In genomic region chr11:22928586-22929169, GRCm38 (mm10) we compare ENCODE assay signal across 12 mouse cellular contexts. TPM values are rescaled to one million over a fixed set of nuclear protein-coding genes. Genes with fewer than 3 reads are reported as not detected.
A peak's percentile ranks its signal among the peaks of the same experiment; 100 is the strongest.
DNase-seq lines count a peak whose midpoint lies in the region; TF ChIP-seq lines count a peak whose summit lies in the region.
"Had no signal": no experiment of that assay in that cellular context is flagged by ENCODE, and none has a peak within 500 bp of the region (broad histone marks: within the 10 kb centered on the region; RNA-seq: fewer than 3 reads in every experiment).

No protein-coding gene starts in this region.

- H3K27me3 ChIP-seq in kidney, adult 2 months (replicated peaks; ENCODE audit: control insufficient read depth, insufficient read depth, low read length) = no peaks in the 10 kb centered on the region
- H3K27me3 ChIP-seq in megakaryocyte, embryonic 14.5 days (replicated peaks) = no peaks in the 10 kb centered on the region
- H3K27me3 ChIP-seq: liver, embryonic 13.5 days; midbrain, embryonic 15.5 days had no signal

- no peak for TF ChIP-seq CTCF in kidney, adult 2 months (conservative IDR thresholded peaks at IDR 0.05; ENCODE audit: insufficient read depth, insufficient read length, low read depth, low read length)
- no peak for TF ChIP-seq CTCF in left cerebral cortex, adult 2 months (IDR thresholded peaks at IDR 0.05)

- H3K9me3 ChIP-seq in megakaryocyte, embryonic 14.5 days = no peaks in the 10 kb centered on the region
- H3K9me3 ChIP-seq: liver, embryonic 13.5 days; midbrain, embryonic 15.5 days had no signal

- no peaks in the 10 kb centered on the region for H3K36me3 ChIP-seq in kidney, adult 2 months (ENCODE audit: control insufficient read depth, insufficient read depth, low read length)
- no peaks in the 10 kb centered on the region for H3K36me3 ChIP-seq in megakaryocyte, embryonic 14.5 days (replicated peaks; ENCODE audit: low read length)
- H3K36me3 ChIP-seq: liver, embryonic 13.5 days; midbrain, embryonic 15.5 days had no signal

- no peak overlapping the region for H3K4me3 ChIP-seq in kidney, adult 2 months (ENCODE audit: insufficient read depth, low read depth, low read length)
- H3K4me3 ChIP-seq in megakaryocyte, embryonic 14.5 days (replicated peaks) = peak overlapping the region; percentile 84
- H3K4me3 ChIP-seq in left cerebral cortex, adult 2 months = no peak overlapping the region
- H3K4me3 ChIP-seq: liver, embryonic 13.5 days; midbrain, embryonic 15.5 days had no signal

- WGBS in kidney, adult 2 months = 55% methylated on average over 8 of the region's 8 CpGs

- H3K27ac ChIP-seq in kidney, adult 2 months (ENCODE audit: insufficient read depth, low read depth, low read length) = no peak overlapping the region
- H3K27ac ChIP-seq in left cerebral cortex, adult 2 months = no peak overlapping the region
- H3K27ac ChIP-seq: liver, embryonic 13.5 days; midbrain, embryonic 15.5 days had no signal

- TF ChIP-seq POLR2A in kidney, adult 2 months (IDR thresholded peaks at IDR 0.05; ENCODE audit: low read depth, low read length) = no peak

- intact Hi-C loops in left cerebral cortex, adult 2 months (cut with DNase I) = no loop called here

- H3K4me1 ChIP-seq in kidney, adult 2 months (ENCODE audit: control insufficient read depth, insufficient read depth, low read length) = peaks cover 9% of the 10 kb centered on the region; the same call in 1 of the 2 replicates
- peaks cover 53% of the 10 kb centered on the region for H3K4me1 ChIP-seq in megakaryocyte, embryonic 14.5 days
- H3K4me1 ChIP-seq: midbrain, embryonic 15.5 days had no signal

- peak; percentile 13 for DNase-seq in kidney, adult 2 months
- no peak for DNase-seq in kidney, adult 11 months
- DNase-seq in CD4-positive helper T cell, adult 2 months (ENCODE audit: low read depth, low spot score) = peak; percentile 33
- DNase-seq in adrenal gland, postnatal 14 days = peak; percentile 65
- DNase-seq in layer of hippocampus, postnatal 10 days (ENCODE audit: low spot score in 2 of 2) = no peak
- DNase-seq in left cerebral cortex, adult 2 months (ENCODE audit: extremely low spot score in 1 of 2, low spot score in 2 of 2) = no peak
- no peak for DNase-seq in lung, postnatal 14 days
- DNase-seq: cerebellum, postnatal 36 days; kidney, adult 9 months; liver, embryonic 13.5 days had no signal

RNA-seq across cellular contexts. Expression of gene Zrsr1, which starts 43.1 kb away (rescaled TPM):
- polyA plus RNA-seq in kidney, adult 2 months (2012; rRNA removed) = 5.9 and 6.1 TPM in 2 replicates
- total RNA-seq in adrenal gland, postnatal 14 days (2021) = 25.6 and 28.3 TPM in 2 replicates
- 2.8 and 3.1 TPM in 2 replicates for polyA plus RNA-seq in megakaryocyte, embryonic 14.5 days (2012; ENCODE audit: insufficient read depth, low replicate concordance)
- total RNA-seq in layer of hippocampus, postnatal 10 days (2021) = 10 to 100 TPM; 49.6 to 50.9 TPM
- 10 to 100 TPM; 70.0 to 75.6 TPM for total RNA-seq in left cerebral cortex, adult 2 months (2021)

RNA-seq across cellular contexts. Expression of gene Gm28048, which starts 53.2 kb away (rescaled TPM):
- 1.4 and 1.7 TPM in 2 replicates for polyA plus RNA-seq in kidney, adult 2 months (2012; rRNA removed)
- 27.5 and 33.1 TPM in 2 replicates for total RNA-seq in adrenal gland, postnatal 14 days (2021)
- not detected in 2 replicates for polyA plus RNA-seq in megakaryocyte, embryonic 14.5 days (2012; ENCODE audit: insufficient read depth, low replicate concordance)
- total RNA-seq in layer of hippocampus, postnatal 10 days (2021) = 1 to 10 TPM; 5.5 to 8.3 TPM
- total RNA-seq in left cerebral cortex, adult 2 months (2021) = 10 to 100 TPM in 1 of 2 experiments, 1 to 10 TPM in 1; 9.5 to 14.7 TPM

RNA-seq across cellular contexts. Expression of gene Commd1, which starts 53.5 kb away (rescaled TPM):
- polyA plus RNA-seq in kidney, adult 2 months (2012; rRNA removed) = 23.5 and 35.7 TPM in 2 replicates
- total RNA-seq in adrenal gland, postnatal 14 days (2021) = 102 and 105 TPM in 2 replicates
- polyA plus RNA-seq in megakaryocyte, embryonic 14.5 days (2012; ENCODE audit: insufficient read depth, low replicate concordance) = 30.3 and 45.3 TPM in 2 replicates
- 10 to 100 TPM; 58.9 to 72.5 TPM for total RNA-seq in layer of hippocampus, postnatal 10 days (2021)
- 10 to 100 TPM; 36.7 to 47.7 TPM for total RNA-seq in left cerebral cortex, adult 2 months (2021)

Comparison
In these comparisons a context has a peak if more than half of its experiments do, and no peak if none do; other contexts are left out.
1. DNase-seq: peak in kidney, adult 2 months (single experiment), CD4-positive helper T cell, adult 2 months (single experiment) and adrenal gland, postnatal 14 days (single experiment); none in kidney, adult 11 months (single experiment), layer of hippocampus, postnatal 10 days (0 of 2), left cerebral cortex, adult 2 months (0 of 2) and lung, postnatal 14 days (single experiment).